Mouse (Mus musculus): ENCODE measurements around the gene Slc22a28.
"Not testable (repeated sequence)": the region's sequence is repeated elsewhere in the genome, so short reads cannot be mapped to it uniquely, and the experiment has no call there.

Gene Slc22a28

DNA sequence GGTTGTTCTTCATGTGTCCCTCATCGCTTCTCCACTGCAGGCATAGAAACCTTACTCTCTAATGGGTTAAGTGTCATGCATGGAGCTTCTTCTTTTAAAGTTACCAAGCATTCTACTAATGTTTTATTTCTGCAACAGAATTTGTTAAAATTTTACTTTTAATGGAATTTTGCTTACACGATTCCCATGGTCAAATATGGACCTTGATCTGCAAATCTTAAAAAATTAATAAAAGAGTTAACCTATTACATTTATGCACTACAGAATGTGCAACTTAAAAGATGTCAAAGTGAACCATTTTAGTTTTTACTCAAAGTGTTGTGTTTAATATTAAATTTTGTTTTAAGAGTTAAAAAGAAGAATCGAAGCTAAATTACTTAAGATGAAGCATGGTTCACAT is at the start of gene Slc22a28:
TSS of gene Slc22a28 (minus strand) at position 102 of the 400 bp plus-strand sequence.
- not testable (repeated sequence) for DNase-seq (ENCODE audit: low spot score)

- no peak for DNase-seq (ENCODE audit: low spot score)
Observed at GRCm38 (mm10) chr19:8148787-8149523, 17.2 kb upstream of the Slc22a28 start.

GRCm38 (mm10) chr19:8142716-8143115 is 10.9 kb upstream of the Slc22a28 start:
- not testable (repeated sequence) for DNase-seq (ENCODE audit: low spot score)

DNA sequence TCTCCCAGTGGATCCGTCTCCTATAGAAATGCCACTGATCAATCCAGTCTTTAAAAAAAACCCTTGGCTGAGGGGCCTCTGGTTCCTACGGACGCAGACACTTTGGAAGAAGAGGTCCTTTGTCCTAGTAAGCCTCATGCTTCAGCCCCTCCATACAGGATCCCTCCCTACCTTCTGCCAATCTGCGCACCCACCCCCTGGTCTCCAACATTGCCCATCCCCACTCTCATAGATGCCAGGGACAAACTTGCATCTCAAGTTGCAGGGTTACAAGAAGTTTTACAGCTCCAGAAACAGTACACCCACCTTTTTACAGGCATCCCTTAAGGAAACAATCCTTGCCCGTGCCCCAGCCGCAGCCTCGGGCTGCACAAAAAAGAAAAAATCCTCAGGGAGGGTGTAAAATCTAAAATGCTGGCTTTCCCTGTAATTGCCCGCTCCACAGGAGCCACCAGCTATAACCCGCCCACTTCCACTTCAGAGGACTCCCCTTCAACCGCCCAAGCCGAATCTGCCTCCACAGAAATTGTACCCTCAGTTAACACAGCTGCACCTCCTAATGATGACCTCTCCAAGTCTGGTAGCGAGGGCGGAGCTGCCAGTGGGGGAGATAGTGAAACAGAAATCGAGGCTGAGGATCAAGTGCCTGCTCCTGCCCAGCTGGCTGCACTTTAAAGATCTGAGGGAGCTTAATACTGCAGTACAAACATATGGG is 2.5 kb upstream of the Slc22a28 start:
- not testable (repeated sequence) for DNase-seq (ENCODE audit: low spot score)

DNA sequence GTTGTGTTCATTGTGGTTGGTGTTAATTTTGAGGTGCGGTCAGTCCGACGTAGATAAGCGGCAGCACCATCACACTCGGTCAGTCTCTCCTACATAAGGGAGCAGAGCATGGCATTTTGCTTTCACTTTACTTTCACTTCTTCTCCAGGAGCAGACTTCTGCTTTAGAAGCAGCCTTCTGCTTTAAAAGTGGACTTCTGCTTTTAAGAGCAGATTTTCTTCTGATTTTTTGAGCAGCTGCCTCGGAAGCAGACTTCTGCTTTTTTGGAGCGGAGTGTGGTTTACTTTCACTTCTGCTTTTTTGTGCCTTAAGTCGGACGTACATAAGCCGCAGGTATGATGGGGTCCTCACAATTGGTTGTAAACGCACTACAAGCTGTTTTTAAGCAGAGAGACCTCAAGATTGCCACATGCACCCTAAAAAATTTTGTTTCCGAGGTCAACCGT is 111.9 kb downstream of the Slc22a28 start:
- DNase-seq (ENCODE audit: low spot score), result no peak

DNA sequence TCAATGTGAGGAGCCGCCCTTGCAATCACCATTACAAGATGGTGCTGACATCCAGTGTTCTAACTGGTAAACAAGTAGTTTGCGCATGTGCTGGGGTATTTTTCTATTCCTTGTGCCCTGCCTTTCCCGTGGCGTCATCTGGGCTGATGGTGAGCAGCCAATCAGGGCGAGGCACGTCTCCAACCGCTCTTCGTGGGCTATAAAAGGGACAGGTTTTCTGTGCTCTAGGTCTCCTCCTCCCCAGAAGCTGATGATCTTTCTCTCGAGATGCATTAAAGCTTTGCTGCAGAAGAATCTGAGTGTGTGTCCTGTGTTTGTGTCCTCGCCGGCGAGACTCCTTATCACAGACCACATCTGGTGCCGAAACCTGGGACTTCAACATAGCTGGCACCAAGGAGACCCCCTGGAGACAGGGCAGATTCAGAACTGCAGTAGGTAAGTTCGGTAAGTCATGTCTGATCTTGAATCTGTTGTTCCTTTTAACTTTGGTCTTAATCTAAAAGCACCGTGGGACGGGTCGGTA is 112.4 kb downstream of the Slc22a28 start:
- not testable (repeated sequence) for DNase-seq (ENCODE audit: low spot score)

DNA sequence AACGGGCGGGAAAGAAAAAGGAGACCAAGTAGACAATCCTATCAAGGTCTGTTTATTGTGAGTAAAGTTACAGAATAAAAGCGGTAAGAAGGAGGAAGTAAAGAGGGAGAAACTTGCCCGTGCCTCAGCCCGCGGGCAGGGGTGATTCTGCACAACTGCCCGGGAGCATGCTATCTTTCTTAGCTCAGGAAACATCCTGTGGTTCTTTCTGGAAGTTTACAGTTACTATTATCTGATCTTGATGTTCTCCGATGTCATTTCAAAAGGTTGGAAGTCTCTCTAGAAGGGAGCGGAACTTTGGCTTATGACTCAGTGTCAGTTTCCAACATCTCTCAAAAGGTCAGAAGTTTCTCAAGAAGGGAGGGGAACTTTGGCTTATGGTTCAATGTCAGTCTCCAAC is 113.2 kb downstream of the Slc22a28 start:
- not testable (repeated sequence) for DNase-seq (ENCODE audit: low spot score)

All from adipocyte (in vitro differentiated cells).